Mouse (Mus musculus) MEL (cell line): ENCODE results near the gene Galnt9.

Experiments
- CTCF ChIP-seq, 3 experiments: IDR thresholded peaks in 2 of 3; conservative IDR thresholded peaks in 1 of 3; 2 replicates each; pipeline ENCODE4 v1.5.1; 2011 to 2012; ENCODE audit warnings: low read length in 3 of 3, low read depth in 2 of 3, mild to moderate bottlenecking in 2 of 3, improper control_type of control experiment in 1 of 3, inconsistent platforms in 1 of 3, mixed read lengths in 1 of 3, moderate library complexity in 1 of 3; ENCODE audit not compliant: control insufficient read depth in 1 of 3, insufficient read depth in 1 of 3, poor library complexity in 1 of 3, severe bottlenecking in 1 of 3
- EP300 ChIP-seq, 2 experiments: IDR thresholded peaks; 2 replicates each; pipeline ENCODE4 v1.6.1; 2011; ENCODE audit warnings: improper control_type of control experiment in 2 of 2, low read length in 2 of 2, low read depth in 1 of 2, mild to moderate bottlenecking in 1 of 2
- MEF2A ChIP-seq: IDR thresholded peaks from 2 replicates; pipeline ENCODE4 v1.6.1; 2014; ENCODE audit warnings: low read depth, mild to moderate bottlenecking, inconsistent platforms, low read length, improper control_type of control experiment; ENCODE audit not compliant: poor library complexity, insufficient replicate concordance, severe bottlenecking; ENCODE audit errors: extremely low read depth
- POLR2A ChIP-seq, 2 experiments: IDR thresholded peaks; 2 replicates each; pipeline ENCODE4 v1.6.1; 2011 to 2012; ENCODE audit warnings: low read length in 2 of 2, mild to moderate bottlenecking in 2 of 2, control low read depth in 1 of 2, improper control_type of control experiment in 1 of 2, low read depth in 1 of 2, moderate library complexity in 1 of 2; ENCODE audit not compliant: control insufficient read depth in 1 of 2, insufficient read depth in 1 of 2, poor library complexity in 1 of 2
- POLR2AphosphoS5 ChIP-seq: IDR thresholded peaks from 2 replicates; pipeline ENCODE4 v1.6.1; 2012; ENCODE audit warnings: low read depth, borderline replicate concordance, mild to moderate bottlenecking, inconsistent platforms, low read length, moderate library complexity, mixed read lengths
- USF1 ChIP-seq: IDR thresholded peaks from 2 replicates; pipeline ENCODE4 v1.6.1; 2014; ENCODE audit warnings: low read depth, mild to moderate bottlenecking, inconsistent platforms, low read length, improper control_type of control experiment, moderate library complexity
- ZC3H11A ChIP-seq: IDR thresholded peaks from 2 replicates; pipeline ENCODE4 v1.6.1; 2012; ENCODE audit warnings: low read depth, mild to moderate bottlenecking, inconsistent platforms, low read length, improper control_type of control experiment

DNA sequence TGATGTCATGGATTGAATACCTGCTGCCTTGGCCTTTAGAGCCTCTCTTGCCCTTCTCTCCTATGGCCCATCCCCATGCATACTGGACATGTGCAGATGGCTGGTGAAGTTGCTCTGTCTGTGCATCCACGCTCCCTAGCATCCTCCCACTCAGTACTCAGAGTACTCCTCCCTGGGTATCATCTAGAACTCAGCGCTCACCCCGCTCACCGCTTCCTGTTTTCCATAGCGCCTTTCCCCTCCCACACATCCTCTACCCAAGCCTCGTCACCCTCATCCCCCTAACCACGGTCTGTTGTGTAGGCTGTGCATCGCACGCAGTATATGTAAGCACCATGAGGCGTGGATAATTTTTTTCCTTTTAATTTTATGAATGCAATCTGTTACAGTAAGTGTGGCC is 51.2 kb downstream of the Galnt9 start:
- TF ChIP-seq POLR2AphosphoS5 (no peak), USF1 (no peak), ZC3H11A (no peak), MEF2A (no peak), POLR2A (IDR thresholded peaks at IDR 0.05; ENCODE audit: control insufficient read depth in 1 of 2, insufficient read depth in 1 of 2, low read depth in 1 of 2, low read length in 2 of 2, poor library complexity in 1 of 2) (no peak; a peak in 1 of 4 replicates), EP300 (IDR thresholded peaks at IDR 0.05; ENCODE audit: low read depth in 1 of 2, low read length in 2 of 2) (peak in 1 of 2 experiments; percentile 54; a peak in 2 of 4 replicates), CTCF (IDR thresholded peaks at IDR 0.05 in 2 of 3, conservative IDR thresholded peaks at IDR 0.05 in 1 of 3; ENCODE audit: control insufficient read depth in 1 of 3, insufficient read depth in 1 of 3, low read depth in 2 of 3, low read length in 3 of 3, poor library complexity in 1 of 3, severe bottlenecking in 1 of 3) (no peak)
